Mouse (Mus musculus): ENCODE data around the gene Apob.
"Not testable (repeated sequence)": the region's sequence is repeated elsewhere in the genome, so short reads cannot be mapped to it uniquely, and the experiment has no call there.

Gene Apob

DNA sequence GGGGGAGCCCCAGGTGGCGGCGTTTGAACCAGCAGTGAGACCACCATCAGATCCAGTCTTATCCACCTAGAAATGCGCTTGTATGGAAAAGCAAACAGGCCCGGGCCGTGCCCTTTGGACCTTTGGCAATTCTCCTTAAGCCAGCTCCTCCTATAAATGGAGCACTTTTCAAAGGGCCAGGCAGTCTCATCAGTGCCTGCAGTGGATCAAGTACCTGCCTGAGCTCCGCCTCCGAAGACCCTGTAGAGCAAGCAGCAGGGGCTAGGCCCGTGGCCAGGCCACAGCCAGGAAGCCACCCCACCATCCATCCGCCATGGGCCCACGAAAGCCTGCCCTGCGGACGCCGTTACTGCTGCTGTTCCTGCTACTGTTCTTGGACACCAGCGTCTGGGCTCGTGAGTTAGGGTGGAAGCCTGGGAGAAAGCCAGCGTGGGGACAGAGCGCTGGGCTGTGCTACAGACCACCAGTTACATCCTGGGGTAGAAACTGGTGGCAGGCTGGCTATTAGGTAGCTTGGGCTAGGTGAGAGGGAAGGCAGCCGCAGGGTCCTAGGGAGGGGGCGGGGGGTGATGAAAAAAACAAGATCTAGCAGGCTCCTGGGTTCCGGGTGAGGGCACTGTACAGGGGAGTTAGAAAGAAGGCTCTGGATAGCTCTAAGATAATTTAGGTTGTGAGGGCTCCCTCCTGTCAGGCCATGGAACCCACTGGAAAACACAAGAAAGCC lies at the start of gene Apob:
Gene Apob (plus strand): TSS at position 183 of the 724 bp plus-strand sequence.
- no peak for DNase-seq (ENCODE audit: low read depth)

DNA sequence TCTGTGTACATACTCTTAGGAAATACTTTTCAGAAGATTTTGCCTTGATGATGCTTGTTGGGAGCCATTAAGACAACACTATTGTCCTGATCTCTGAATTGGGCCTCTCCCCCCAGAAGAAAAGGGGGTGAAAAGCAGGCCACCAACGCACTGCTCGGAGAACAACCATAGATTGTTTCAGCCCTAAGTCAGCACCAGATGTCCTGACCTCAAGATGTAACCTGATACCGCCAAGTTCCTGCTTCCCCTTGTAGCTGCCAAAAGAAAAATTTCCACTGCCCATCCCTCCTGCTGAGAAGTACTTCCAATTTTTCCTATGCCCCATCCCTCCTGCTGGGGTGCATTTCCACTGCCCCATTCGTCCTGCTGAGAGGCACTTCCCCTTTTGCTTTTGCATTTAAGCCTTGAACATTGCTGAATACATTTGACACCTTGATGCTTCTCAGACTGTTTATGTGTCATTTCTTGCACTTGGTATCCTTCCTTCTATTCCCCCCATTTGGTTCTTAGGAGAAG lies 45.0 kb upstream of the Apob start:
- no peak for DNase-seq (ENCODE audit: low read depth)

DNA sequence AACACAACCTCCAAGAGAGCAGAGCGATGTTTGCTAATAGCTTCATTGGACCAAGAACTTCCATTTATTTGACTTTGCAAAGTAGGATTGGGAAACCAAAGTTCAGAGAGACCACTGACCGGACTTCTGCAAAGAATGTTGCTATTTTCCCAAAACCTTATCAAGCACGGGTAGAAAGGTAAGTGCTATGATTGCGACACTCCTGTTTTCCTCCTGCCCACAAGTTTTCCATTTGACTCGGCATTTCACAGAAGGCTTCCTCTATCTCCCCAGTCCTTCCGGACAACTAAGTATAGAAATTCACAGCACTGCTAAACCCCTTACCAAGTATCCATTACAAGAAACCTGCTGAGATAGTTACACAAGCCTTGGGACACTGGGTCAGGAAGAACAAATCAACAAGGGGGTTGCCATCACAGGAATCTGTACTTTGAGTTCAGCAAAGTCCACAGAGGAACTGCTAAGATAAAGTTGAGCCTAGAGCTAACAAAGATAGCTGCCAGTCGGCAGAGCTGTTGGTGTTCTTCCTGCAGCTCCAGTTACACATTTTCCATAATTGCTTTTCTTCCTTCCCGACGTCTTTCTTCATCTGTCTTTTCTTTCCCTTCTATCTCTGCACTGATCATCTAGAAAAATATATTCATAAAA lies 27.2 kb upstream of the Apob start:
- no peak for DNase-seq (ENCODE audit: low read depth)

DNA sequence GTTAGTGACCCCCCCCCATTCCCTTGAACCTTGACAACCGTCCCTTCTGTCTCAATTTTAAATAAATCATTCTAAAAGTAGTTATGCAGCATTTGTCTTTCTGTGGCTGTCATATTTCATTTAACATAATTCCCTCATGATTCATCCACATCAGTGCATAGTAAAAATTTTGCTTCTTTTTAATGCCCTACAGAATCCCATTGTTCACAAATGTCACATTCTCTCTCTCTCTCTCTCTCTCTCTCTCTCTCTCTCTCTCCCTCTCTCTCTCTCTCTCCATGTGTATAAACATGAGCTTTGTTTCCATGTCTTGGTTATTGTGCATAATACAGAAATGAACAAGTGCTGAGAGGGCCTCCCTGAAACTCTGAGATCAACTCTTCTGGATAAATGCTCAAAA lies 18.6 kb upstream of the Apob start:
- no peak for DNase-seq (ENCODE audit: low read depth)

DNA sequence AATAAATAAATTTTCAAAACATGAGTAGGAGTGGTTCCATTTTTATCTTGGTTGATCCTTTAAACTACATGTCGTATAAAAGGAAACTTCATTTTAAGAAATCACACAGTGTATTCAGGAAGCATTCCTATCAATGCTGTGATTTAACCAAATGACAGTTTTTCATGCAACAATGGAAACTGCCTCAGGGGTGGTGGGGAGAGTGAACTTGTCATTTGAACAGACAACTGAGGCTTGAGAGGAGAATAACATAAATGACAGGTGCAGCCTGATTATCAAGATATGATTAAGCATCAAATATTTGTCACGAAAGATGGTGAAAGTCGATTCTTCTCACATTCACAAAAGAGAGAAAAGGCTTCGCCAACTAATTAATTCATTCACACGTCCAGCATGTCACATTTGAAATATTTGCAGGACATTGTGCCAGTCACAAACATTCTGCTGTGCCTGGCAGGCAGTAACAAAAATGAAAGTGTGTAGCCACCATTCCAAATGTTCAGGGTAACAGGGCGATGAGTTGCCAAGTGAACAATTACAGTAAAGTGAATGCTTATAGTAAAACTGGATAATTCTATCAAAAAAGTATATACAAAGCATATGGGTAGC lies 18.0 kb upstream of the Apob start:
- DNase-seq (ENCODE audit: low read depth) = no peak

DNA sequence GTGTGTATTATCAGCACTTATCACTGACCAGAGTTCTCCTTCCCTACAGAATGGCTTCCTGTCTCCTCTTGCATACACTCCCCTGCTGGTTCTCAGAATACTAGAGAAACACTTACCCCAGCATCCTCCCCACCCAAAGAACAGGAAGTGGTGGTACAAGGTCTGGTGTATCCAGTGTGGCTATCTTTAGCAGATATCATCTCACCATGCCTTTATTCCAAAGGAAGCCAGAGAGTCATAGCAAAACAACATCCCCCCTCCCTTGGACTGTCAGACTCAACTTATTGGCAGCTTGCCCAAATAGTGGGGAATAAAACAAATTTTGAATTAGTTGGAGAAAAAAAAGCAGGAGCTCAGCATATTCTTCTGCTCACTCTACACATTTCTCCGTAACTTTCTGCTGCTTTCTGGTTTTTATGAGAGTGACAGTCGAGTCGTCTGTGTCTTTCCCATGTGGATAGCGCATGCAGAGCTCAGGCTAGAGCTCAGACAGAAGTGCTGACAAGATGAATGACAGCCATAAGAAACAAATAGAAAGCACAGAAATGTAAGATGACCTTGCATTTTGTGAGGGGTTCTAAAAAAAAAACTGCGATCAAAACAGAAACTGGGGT lies 15.0 kb upstream of the Apob start:
- DNase-seq (ENCODE audit: low read depth) = no peak

DNA sequence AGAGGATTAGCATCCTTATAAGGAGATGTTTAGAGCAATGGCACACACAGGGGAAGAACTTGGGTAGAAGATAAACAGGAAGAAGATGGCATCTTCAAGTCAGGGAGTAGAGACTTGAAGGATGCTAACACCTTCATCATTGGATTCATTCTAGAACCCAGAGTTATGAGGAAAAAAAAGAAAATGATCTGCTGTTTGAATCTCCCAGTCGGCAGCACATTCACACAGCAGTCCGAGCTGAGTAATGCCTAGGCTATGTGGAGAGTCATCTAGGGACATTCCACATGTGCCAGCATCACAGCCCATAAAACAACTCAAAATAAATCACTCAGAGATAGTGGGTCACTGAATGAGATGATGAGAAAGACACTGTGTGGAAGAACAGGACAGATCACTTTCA lies 10.2 kb upstream of the Apob start:
- DNase-seq (ENCODE audit: low read depth) = no peak

DNA sequence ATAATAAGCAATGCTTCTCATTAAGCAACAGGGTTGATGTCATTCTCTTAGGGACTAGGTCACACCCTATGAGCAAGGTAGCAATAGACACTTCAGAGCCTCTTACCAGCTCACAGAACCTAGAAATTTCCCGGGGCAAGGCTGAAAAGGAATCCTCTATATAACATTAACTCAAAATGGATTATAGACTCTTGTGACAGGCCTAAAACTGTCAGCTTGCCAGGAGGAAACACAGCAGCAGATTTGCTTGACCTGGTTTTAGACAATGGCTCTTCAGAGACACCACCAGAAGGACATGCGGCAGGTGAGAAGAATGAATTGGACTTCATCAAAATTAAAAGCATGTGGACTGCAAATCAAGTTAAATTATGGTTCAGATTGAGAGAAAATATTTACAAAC lies 7.1 kb upstream of the Apob start:
- no peak for DNase-seq (ENCODE audit: low read depth)

DNA sequence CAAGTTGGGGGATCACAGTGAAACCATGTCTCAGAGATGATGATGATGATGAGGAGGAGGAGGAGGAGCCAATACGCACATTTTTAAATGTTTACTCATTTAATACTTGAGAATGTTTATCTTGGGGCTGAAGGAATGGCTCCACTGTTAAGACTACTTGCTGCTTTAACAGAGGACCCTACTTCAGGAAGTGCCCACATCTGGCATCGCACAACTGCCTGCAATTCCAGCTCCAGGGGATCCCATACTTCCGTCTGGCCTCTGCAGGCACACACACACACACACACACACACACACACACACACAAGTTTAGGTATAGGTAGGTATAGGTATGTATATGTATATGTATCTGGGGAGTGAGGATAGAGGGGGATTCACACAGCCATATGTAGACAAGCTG lies 6.6 kb upstream of the Apob start:
- DNase-seq (ENCODE audit: low read depth) = no peak

DNA sequence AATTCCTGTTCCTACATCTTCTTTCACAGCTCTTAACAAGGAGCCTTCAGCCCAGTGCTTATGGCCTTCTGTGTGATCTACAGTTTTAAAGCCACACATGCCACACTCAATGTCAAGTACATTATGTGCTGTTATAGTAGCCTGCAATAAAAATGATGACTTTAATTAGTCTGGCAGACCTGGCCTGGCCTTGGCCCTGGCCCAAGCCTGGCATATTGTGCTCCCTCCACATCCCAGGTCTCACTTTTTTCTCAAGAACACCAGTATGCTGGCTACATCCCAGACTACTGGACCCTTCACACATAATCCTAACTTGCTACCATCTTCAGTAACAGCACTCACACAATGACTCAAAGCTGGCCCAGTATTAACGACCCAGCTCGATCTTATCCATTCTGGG lies 5.7 kb upstream of the Apob start:
- DNase-seq (ENCODE audit: low read depth) = no peak

DNA sequence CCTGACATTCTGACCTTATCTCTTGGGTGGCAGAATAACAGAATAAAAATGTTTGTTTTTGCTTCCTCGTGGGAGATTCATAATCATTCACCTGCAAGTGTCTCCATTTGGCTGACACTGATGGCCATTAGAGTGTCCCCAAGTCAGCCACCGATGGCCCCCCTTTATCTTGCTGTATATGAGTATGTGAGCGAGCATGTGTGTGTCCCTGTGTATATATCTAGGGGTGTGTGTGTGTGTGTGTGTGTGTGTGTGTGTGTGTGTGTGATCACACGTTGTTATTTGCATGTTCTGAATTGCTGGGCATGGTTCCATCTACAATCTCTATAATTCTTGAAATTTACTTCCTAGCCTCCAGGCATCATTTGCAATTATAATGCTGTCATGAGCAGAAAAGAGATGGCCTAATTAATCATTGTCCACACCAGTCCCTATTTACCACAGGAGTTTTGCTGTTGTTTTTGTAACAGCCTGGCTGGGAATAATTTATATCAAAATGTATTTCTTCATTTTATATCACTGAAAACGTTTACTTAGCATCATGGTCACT lies 3.6 kb upstream of the Apob start:
- no peak for DNase-seq (ENCODE audit: low read depth)

DNA sequence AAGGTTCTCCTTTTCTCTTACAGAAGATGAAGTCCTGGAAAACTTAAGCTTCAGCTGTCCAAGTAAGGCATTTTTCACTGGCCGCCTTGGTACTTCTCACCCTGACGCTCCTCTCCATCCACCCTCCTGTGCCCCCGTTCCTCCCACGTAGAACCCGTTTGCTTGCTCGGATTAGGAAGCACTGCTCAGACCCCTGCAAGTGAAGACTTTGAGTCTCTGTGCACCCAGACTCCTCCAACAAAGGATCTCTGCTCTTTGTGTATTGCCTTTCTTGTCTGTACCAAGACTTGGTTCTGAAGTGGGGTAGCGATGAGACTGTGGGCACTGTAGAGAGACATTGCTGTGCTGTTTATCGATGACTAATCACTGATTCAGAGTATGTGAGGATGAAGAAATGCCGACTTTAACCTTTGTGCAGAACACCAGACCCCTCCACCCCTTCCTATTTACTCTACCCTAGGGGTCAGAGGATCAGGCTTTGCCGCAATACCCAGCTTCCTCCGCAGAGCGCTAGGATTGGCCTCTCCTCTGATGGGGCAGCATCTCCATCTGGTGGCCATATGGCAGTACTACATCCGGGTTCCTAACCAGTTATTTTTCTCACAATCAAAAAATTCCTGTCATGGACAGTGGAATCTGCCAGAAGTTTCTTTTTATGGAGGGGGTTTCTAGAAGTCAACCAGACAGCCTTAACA lies 889 bp downstream of the Apob start:
- DNase-seq (ENCODE audit: low read depth) = peak; percentile 40

DNA sequence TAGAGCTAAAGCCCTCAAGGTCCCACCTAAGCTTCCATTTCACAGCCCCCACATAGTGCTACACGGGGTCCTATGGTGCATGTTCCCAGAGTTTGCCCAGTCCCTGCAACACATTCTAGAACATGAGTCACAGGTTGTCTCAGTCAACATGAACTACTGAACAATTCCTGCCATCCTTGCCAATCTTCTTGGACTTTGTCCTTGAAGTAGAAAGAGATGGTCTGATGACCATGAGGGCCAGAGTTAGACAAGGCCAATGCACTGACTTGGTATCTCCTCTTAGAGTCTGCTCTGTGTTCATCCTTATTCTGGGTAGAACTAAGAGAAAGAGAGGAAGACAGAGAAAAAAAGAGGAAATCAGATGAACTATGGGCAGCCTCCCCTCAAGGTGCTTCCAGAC lies 7.0 kb downstream of the Apob start:
- DNase-seq (ENCODE audit: low read depth) = no peak

DNA sequence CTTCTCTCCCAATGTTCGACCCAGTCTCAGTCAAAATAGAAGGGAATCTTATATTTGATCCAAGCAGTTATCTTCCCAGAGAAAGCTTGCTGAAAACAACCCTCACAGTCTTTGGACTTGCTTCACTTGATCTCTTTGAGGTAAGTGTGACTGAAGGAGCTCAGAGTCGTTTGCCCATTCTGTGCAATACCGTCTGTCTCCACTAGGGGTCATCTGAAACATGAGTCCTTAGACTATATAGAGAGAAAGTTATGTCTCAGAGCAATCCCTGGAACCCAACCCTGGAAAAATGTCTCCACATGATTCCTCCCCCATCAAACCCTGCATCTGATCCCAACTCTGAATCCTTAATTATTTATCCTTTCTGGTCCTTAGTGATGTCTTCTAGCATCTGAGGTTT lies 13.4 kb downstream of the Apob start:
- DNase-seq (ENCODE audit: low read depth) = peak; percentile 63

DNA sequence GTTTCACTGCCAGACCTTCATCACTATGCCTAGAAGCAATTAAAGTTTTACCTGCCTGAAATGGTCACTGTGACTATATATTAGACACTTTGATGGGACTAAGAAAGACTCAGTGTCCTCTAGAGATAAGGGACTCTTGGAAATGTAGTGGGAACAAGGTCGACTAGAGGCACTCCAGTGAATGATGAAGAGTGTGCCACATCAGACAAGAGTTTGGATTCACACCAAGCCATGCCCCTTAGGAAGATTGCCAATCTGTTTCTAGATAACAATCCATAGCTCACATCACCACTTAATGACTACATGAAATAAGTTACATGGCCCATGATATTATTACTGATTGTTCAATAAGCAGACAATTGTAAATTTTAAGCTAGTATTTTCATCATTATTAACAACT lies 14.1 kb downstream of the Apob start:
- DNase-seq (ENCODE audit: low read depth) = no peak

DNA sequence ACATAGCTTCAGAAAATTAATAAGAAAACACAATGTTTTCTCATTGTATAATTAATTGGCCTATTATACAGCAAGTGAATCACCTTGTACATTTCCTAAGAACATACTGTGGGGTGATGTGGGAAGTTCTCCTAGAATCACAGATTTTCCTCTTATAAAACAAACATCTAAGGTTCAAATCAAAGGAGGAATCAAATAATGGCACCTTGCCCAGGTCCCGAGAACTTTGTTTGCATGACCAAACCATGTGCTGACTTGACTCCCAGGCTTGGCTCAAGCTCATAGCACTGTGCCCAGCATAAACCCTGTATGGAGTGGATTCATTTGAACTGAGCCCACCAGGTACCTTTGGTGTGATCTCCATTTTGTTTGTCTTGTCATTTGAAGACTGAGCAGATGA lies 43.5 kb downstream of the Apob start:
- no peak for DNase-seq (ENCODE audit: low read depth)

DNA sequence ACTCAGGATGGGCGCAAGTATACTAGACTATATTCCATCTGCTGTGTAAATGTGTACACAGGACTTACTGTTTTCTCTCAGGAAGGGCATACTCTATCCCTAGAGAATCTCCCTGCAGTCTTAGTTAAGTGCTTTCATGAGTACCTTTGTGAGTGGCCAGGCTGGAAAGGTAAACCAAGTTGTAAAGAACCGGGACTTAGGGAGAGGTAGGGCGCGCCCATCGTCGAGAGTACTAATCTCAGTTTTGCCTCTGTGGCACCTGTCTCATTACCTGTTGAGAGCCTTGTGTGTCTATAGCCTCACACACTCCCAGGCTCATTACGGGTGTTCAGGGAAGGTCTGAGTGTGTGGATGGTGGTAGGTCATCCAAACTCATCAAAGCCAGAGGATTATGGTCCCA lies 52.1 kb downstream of the Apob start:
- DNase-seq (ENCODE audit: low read depth) = no peak

DNA sequence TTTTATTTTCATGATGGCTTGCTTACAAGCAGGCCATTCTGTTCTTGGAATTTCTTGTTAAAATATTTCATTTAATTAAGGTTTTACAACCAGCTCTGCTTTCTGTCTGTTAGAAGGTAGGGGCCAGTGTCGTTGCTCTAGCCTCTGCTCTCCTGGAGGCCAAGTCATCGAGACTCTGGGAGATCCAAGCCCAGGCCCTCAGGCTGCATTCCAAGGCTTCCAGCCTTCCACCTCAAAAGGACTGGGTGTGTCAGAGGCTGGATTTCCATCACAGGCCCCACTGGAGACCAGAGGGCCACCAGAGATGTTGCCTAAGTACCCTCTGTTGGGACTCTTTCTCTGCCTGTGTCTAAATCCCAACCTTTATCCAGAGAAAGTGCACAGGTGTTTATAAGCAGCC lies 52.6 kb downstream of the Apob start:
- DNase-seq (ENCODE audit: low read depth) = no peak

DNA sequence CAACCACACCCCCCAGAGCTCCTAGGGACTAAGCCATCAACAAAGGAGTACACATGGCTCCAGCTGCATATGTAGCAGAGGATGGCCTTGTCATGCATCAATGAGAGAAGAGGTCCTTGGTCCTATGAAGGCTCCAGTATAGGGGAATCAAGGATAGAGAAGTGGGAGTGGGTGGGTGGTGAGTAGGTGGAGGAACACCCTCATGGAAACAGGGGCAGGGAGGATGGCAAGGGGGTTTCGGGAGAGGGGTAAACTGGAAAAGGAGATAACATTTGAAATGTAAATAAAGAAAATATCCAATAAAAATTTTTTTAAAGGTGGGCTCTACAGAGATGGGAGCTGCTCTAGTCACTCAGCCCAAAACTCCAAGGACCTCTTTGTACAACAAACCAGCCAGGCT lies 53.7 kb downstream of the Apob start:
- not testable (repeated sequence) for DNase-seq (ENCODE audit: low read depth)

DNA sequence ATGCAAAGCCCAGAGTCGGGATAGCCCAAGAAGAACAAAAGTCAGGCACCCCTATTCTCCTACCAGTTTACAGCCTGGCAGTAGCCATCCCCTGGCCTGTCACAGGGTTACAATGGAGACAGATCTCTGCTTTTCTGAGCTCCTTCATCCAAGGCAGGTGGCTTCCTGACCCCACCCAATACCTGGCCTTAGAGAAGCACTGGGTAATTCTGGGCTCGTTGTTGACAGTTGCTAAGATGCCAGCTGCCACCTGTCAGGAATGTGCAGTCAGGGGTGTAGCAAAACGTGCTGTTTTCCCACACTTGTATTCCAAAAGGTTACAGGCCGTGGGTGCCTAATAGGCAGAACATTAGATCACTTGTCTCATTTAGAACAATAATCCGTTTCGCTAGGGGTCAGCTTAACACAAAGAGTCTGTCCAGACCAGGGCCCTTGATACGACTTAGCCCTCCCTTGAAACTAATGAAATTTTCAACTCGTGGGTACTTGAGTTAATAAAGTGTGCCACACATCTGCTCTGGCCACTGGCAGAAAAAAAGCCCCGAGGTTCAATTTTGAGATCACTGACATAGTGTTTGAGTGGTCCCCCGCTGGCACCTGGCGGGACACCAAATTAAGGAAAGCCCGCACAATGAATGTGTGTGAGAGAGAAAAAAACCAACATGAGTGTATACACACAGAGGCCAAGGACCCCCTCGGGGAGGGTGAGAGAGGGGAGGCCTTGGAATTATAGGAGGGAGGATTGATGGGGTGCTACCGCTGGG lies 54.3 kb downstream of the Apob start:
- DNase-seq (ENCODE audit: low read depth) = no peak

DNA sequence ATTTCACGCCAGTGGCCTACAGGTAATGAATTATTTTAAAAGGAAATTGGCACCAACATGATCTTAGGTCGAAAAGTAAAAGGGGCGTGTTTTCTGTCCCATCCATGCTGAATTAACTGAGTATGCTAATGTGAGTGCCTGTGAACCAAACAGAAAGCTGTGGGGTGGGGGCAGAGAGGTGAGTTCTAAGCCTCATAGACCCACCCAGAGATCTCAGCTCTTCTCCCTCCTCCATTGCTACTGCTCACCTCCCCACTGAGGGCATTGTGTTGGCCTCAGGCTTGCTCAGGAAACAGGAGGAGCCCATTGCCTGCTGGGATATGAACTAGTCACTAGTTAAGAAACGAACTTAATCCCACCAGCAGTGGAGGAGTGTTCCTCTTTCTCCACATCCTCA lies 54.9 kb downstream of the Apob start:
- no peak for DNase-seq (ENCODE audit: low read depth)
